Mouse (Mus musculus): ENCODE data around the gene Snx5.
A peak's percentile ranks its signal among the peaks of the same experiment; 100 is the strongest.

The Snx5 gene

DNA sequence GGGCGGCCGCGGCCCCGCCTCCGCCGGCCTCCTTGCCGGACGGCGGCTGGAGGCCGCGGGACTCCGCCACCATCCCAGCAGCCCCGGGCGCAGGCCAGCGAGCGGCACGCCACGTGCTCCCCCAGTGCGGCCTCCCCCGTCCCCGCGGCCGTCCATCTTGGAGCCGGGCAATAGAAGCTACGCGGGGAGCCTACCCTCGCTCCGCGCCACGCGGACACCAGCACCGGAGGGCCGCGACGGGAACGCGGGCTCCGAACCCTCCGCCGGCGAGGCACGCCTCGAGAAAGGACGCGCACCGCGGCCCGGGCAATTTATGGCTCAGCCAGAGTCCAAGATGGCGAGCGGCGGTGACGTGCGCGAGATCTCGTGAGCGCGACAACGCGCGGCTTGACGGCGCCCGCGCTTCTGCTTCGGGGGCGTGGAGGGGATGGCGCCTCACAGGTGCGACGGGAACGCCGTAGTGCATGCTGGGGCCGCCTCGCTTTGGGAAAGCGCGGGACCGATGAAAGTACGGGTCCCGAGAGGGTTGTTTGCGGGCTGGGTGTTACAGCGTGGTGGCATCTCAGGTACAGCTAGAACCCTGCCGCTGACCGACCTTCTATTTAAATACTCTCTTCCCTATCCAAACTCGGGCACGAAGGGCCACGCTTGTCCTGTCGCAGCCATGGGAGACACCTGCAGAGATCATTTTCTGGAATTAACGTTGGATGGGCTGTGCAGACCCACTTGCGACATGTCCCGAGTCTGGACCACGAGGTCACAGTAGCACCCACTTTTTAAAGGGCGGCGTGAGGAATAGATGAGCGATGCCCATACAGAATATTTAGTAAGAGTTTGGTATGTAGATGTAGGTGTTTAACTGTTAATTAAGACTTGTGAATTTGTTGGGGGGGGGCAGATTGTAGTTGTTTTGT, at the start of gene Snx5, which contains the start of gene Mgme1:
Gene Snx5 (minus strand): TSS at position 400 of the 914 bp plus-strand sequence.
Gene Mgme1 (plus strand): TSS at position 157 of the 914 bp plus-strand sequence.
- DNase-seq, result peak; percentile 89 to 91

GRCm38 (mm10) chr2:144311372-144311771, 40.7 kb upstream of the Snx5 start:
- DNase-seq, result no peak

- no peak for DNase-seq
These were observed 39.6 kb upstream of the Snx5 start for GRCm38 (mm10) chr2:144310273-144310672.

DNA sequence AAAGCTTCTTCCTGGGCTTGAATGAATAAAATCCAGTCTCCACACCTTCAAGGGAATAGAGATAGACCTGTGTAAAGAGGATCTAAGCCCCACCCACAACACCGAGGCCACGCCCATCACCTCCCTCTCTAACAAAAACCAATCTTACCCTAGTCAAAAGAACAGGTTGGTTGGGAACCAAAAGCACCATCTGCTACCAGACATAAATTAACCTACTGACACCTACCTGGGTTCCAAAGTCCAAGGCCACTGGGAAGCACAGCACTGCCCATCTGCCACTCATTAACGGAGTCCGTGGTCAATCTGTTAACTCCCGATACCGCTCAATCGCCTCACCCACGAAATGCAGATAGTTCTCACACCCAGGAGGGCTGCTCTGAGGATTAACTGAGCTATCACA, 37.9 kb upstream of the Snx5 start:
- no peak for DNase-seq

- no peak for DNase-seq
These were observed 35.1 kb upstream of the Snx5 start for GRCm38 (mm10) chr2:144305721-144306294.

GRCm38 (mm10) chr2:144301101-144301500, 30.4 kb upstream of the Snx5 start:
- DNase-seq, result no peak

DNA sequence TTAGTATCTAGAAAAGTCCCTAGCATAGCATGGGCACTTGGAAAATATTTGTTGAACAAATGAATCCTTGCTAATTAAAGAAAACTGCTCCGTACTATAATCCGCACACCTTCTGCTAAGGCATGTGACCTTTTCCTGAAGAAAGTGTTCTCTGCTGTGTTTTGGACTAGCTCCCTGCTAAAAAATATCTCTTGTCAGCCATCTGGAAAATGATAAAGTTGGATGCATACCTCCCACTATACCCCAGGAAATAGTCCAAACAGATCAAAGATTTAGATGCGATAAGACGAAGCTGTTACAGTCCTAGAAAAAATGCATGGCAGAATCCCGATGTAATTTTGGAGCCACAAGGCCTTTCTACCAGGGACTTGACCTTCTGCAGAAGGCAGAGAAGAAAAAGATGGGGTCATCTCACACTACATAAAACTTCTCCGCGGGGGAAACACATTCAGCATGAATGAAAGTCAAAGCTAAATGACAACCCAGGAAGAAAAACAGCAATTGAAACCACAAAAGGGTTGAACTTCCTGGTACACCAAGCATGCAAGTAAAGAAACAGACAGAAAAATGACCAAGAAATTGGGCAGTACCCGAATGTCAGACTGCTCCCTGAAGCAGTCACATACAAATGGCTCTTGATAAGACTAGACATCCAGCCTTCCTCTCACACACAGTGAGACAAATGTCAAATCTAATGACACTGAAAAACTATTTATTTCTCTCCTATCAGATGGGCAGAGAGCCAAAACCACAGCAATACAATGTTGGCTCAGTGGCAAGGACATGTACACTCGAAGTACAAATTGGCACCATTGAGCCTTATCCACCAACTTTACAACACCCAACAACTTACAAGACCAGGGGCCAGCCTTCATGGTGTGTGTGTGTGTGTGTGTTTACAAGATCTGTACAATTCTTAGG, 29.3 kb upstream of the Snx5 start:
- DNase-seq, result no peak

DNA sequence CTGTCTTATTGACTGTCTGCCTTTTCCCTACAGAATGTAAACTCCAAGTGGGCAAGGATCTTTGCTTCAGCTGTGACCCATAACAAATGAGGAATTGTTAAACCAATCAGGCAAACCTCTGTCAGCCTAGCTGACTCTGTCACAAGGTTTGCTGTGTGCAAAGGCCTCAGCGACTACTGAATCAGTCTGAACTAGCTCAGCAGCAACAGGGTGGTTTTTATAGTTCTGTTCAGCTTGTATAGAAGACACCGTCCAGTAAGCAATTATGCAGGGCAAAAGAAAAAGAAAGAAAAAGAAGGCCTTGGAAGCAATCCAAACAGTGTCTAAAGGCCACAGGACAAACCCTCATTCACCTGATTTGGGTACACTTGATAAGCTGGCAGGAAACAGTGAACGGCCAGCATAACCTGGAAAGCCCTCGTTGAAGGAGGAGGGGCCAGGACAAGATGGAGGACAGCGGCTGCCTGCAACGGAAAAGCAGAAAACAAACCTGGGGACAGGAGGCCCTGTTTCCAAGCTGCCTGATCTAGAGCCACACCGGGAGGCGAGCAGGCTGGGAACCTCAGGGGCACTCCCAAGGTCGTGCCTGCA, 24.5 kb upstream of the Snx5 start:
- no peak for DNase-seq

DNA sequence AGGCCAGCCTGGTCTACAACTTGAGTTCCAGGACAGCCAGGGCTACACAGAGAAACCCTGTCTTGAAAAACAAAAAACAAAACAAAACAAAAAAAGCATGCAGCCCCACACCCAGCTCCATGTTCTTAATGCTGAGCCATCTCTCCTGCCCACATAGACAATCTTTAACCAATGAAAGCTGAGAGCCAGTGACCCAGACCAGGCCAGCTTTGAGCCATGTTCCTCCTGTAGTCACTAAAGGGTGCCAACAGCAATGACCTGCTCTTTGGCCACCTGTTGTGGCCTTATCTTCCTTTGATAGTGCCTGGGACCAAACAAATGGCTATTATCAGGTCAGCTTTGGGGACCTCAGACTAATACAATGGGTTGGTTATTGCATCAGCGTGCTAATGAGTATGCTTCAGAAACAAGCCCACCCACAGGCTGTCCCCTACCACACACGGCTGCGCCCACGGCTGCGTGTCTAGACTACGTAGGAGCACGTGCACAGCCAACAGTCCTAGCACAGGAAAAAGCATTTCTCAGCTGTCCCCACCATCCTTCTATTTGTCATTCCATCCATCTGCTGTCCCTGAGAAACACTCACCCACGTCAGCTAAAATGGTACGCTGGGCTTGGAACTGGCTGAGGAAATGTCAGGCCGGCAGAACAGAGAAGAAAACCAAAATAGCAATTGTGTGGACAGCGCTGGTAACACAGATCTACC, 21.0 kb upstream of the Snx5 start:
- no peak for DNase-seq

GRCm38 (mm10) chr2:144290321-144290720, 19.6 kb upstream of the Snx5 start:
- no peak for DNase-seq

GRCm38 (mm10) chr2:144281417-144281816, 10.7 kb upstream of the Snx5 start:
- no peak for DNase-seq

DNA sequence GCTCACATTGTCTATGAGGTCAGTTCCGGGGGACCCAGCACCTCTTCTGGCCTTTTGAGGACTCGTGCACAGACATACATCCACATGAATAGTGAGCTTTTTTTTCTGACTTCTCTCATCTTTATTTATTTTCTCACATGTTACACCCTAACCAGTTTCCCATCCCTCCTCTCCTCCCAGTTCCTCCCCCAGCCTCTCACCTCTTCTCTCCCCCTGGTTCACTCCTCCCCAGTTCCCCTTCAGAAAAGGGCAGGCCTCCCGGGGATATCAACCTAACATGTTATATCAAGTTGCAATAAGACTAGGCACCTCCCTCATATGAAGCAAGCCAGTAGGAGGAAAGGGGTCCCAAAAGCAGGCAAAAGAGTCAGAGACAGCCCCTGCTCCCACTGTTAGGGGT, 9.9 kb upstream of the Snx5 start:
- no peak for DNase-seq

DNA sequence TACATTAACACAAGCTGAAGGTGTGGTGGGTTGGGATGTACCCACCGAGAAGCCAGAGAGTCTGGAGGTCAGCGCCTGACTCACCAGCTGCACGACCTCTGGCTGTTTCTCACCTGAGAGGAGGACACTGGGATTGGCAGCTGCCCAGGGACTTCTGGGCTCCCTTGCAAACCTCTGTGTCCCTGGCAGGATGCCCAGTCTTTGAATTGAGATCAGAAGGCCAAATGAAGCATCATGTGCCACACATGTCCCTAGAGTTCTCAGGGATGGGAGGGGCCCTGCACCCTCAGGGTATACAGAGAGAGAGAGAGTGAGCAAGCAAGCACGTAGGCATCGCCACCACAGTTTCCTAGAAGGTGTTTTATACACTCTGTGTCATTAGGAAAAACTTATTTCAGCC, 9.0 kb upstream of the Snx5 start:
- no peak for DNase-seq

DNA sequence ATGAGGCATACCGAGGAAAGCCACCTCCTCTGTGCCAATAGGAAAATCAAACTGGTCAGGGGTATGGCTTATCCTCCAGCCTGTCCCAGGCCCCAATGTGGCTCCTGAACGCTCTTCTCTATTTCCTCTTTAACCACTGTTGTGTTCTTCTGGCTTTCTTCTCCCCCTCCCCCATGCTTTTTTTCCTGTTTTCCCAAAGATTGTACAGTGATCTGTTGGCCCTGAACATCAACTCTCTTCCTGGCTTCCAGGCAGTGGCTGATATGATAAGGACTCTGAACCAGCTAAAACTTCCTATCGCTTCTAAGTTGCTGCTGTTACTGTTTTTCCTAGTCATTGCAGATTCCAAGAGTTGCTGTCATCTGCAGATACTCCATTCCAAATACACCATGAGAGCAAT, 6.2 kb upstream of the Snx5 start:
- DNase-seq, result no peak

GRCm38 (mm10) chr2:144274741-144275140, 4.0 kb upstream of the Snx5 start:
- DNase-seq, result no peak

- DNase-seq, result no peak
These were observed 1.4 kb upstream of the Snx5 start for GRCm38 (mm10) chr2:144272088-144272487.

- DNase-seq, result no peak
These were observed 829 bp downstream of the Snx5 start for GRCm38 (mm10) chr2:144269679-144270475.

DNA sequence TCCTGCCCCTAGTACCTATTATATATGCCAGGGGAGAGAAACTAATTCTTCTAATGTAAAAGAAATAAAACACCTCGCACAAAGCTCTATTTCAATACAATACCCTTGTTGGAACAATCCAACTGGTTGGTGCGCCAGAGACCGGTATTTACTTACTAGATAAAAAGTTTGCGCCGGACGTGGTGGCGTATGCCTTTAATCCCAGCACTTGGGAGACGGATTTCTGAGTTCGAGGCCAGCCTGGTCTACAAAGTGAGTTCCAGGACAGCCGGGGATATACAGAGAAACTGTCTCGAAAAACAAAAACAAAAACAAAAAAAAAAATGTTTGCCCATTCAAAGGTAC, 1.4 kb downstream of the Snx5 start:
- peak in 1 of 2 experiments; percentile 22 for DNase-seq

- DNase-seq, result no peak
These were observed 2.0 kb downstream of the Snx5 start for GRCm38 (mm10) chr2:144268446-144269305.

DNA sequence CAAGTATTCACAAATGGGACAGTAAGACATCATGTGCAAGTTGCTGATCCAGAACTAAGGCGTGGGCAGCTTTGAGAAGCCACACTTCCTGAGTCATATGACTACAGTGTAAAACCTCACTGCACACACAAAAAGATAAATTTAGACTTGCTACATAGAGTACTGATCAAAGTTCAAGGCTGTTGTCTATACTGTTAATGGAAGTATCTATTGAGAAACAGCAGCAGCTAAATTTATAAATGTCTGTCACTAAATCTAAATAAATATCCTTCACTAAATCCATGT, 3.0 kb downstream of the Snx5 start:
- DNase-seq, result peak; percentile 25 to 33

All from spleen, adult 18-20 months (tissue).